Mouse (Mus musculus) MEL-GATA-1-ER (cell line): ENCODE measurements around the gene A730071L15Rik.

ENCODE experiments used
- DNase-seq: peaks from one replicate; pipeline ENCODE4 v3.0.0-alpha.2; 2012; ENCODE audit warnings: low read depth; ENCODE audit errors: extremely low read depth

The A730071L15Rik gene

GRCm38 (mm10) chr11:6199410-6200086, at the start of gene A730071L15Rik:
TSS of gene A730071L15Rik (plus strand) at chr11:6200029.
- DNase-seq, result peak; percentile 8

GRCm38 (mm10) chr11:6152864-6153263, 47.0 kb upstream of the A730071L15Rik start:
- DNase-seq, result no peak

GRCm38 (mm10) chr11:6154211-6154701, 45.6 kb upstream of the A730071L15Rik start:
- DNase-seq, result no peak

- no peak for DNase-seq
These were observed 43.2 kb upstream of the A730071L15Rik start for GRCm38 (mm10) chr11:6156651-6157050.

GRCm38 (mm10) chr11:6157119-6157518, 42.7 kb upstream of the A730071L15Rik start:
- no peak for DNase-seq

- no peak for DNase-seq
These were observed 41.3 kb upstream of the A730071L15Rik start for GRCm38 (mm10) chr11:6158515-6158914.

- DNase-seq, result no peak
These were observed 40.0 kb upstream of the A730071L15Rik start for GRCm38 (mm10) chr11:6159704-6160275.

GRCm38 (mm10) chr11:6160663-6161271, 39.1 kb upstream of the A730071L15Rik start:
- no peak for DNase-seq

- no peak for DNase-seq
These were observed 38.3 kb upstream of the A730071L15Rik start for GRCm38 (mm10) chr11:6161549-6161948.

GRCm38 (mm10) chr11:6163062-6163461, 36.8 kb upstream of the A730071L15Rik start:
- DNase-seq, result no peak

GRCm38 (mm10) chr11:6163706-6164105, 36.1 kb upstream of the A730071L15Rik start:
- DNase-seq, result no peak

GRCm38 (mm10) chr11:6164781-6165180, 35.0 kb upstream of the A730071L15Rik start:
- no peak for DNase-seq

- DNase-seq, result no peak
These were observed 34.3 kb upstream of the A730071L15Rik start for GRCm38 (mm10) chr11:6165391-6166081.

GRCm38 (mm10) chr11:6166351-6166750, 33.5 kb upstream of the A730071L15Rik start:
- DNase-seq, result no peak

GRCm38 (mm10) chr11:6169041-6169663, 30.7 kb upstream of the A730071L15Rik start:
- no peak for DNase-seq

- peak; percentile 74 for DNase-seq
These were observed 25.1 kb upstream of the A730071L15Rik start for GRCm38 (mm10) chr11:6174719-6175118.

- no peak for DNase-seq
These were observed 24.3 kb upstream of the A730071L15Rik start for GRCm38 (mm10) chr11:6175506-6175905.

- DNase-seq, result no peak
These were observed 21.9 kb upstream of the A730071L15Rik start for GRCm38 (mm10) chr11:6177781-6178420.

GRCm38 (mm10) chr11:6178673-6179166, 21.1 kb upstream of the A730071L15Rik start:
- no peak for DNase-seq

- DNase-seq, result no peak
These were observed 20.6 kb upstream of the A730071L15Rik start for GRCm38 (mm10) chr11:6179194-6179593.
